Mouse (Mus musculus): ENCODE results near the gene Ddx28. TPM values are rescaled to one million over a fixed set of nuclear protein-coding genes. Genes with fewer than 3 reads are reported as not detected.

The Ddx28 gene
- total RNA-seq (2021): 10 to 100 TPM; 10.1 to 10.3 TPM

GRCm38 (mm10) chr8:106011643-106011986 lies at the start of gene Ddx28:
Gene Ddx28, minus strand, starts transcription at chr8:106011882.
- no peak for DNase-seq (ENCODE audit: low spot score)
- intact Hi-C loops (cut with DNase I): no loop called here

- no peak for DNase-seq (ENCODE audit: low spot score)
- intact Hi-C loops (cut with DNase I): no loop called here
Observed at GRCm38 (mm10) chr8:106060521-106060920, 48.8 kb upstream of the Ddx28 start.

GRCm38 (mm10) chr8:106059613-106060371 lies 48.1 kb upstream of the Ddx28 start:
- peak; percentile 41 for DNase-seq (ENCODE audit: low spot score)
- intact Hi-C loops (cut with DNase I): no loop called here

- intact Hi-C loops (cut with DNase I): no loop called here
- DNase-seq (ENCODE audit: low spot score): peak; percentile 96
Observed at GRCm38 (mm10) chr8:106058731-106059612, 47.3 kb upstream of the Ddx28 start, which contains the start of gene Nfatc3. Gene Nfatc3, plus strand, starts transcription at chr8:106058840.

GRCm38 (mm10) chr8:106056455-106056982 lies 44.8 kb upstream of the Ddx28 start:
- DNase-seq (ENCODE audit: low spot score): no peak
- intact Hi-C loops (cut with DNase I): no loop called here

- no peak for DNase-seq (ENCODE audit: low spot score)
- intact Hi-C loops (cut with DNase I): no loop called here
Observed at GRCm38 (mm10) chr8:106055038-106055437, 43.4 kb upstream of the Ddx28 start.

- intact Hi-C loops (cut with DNase I): no loop called here
- peak; percentile 41 for DNase-seq (ENCODE audit: low spot score)
Observed at GRCm38 (mm10) chr8:106054190-106054811, 42.6 kb upstream of the Ddx28 start.

GRCm38 (mm10) chr8:106052510-106053089 lies 40.9 kb upstream of the Ddx28 start:
- intact Hi-C loops (cut with DNase I): no loop called here
- DNase-seq (ENCODE audit: low spot score): no peak

GRCm38 (mm10) chr8:106051068-106051467 lies 39.4 kb upstream of the Ddx28 start:
- intact Hi-C loops (cut with DNase I): no loop called here
- DNase-seq (ENCODE audit: low spot score): no peak

- intact Hi-C loops (cut with DNase I): no loop called here
- DNase-seq (ENCODE audit: low spot score): no peak
Observed at GRCm38 (mm10) chr8:106049840-106050239, 38.2 kb upstream of the Ddx28 start.

- DNase-seq (ENCODE audit: low spot score): no peak
- intact Hi-C loops (cut with DNase I): no loop called here
Observed at GRCm38 (mm10) chr8:106047854-106048630, 36.4 kb upstream of the Ddx28 start.

- intact Hi-C loops (cut with DNase I): no loop called here
- DNase-seq (ENCODE audit: low spot score): no peak
Observed at GRCm38 (mm10) chr8:106046872-106047559, 35.3 kb upstream of the Ddx28 start.

GRCm38 (mm10) chr8:106044151-106044550 lies 32.5 kb upstream of the Ddx28 start:
- peak; percentile 33 for DNase-seq (ENCODE audit: low spot score)
- intact Hi-C loops (cut with DNase I): no loop called here

- intact Hi-C loops (cut with DNase I): no loop called here
- DNase-seq (ENCODE audit: low spot score): no peak
Observed at GRCm38 (mm10) chr8:106043055-106043454, 31.4 kb upstream of the Ddx28 start.

GRCm38 (mm10) chr8:106040218-106040617 lies 28.5 kb upstream of the Ddx28 start:
- DNase-seq (ENCODE audit: low spot score): no peak
- intact Hi-C loops (cut with DNase I): no loop called here

- intact Hi-C loops (cut with DNase I): no loop called here
- no peak for DNase-seq (ENCODE audit: low spot score)
Observed at GRCm38 (mm10) chr8:106039605-106040004, 27.9 kb upstream of the Ddx28 start.

- no peak for DNase-seq (ENCODE audit: low spot score)
- intact Hi-C loops (cut with DNase I): no loop called here
Observed at GRCm38 (mm10) chr8:106038721-106039120, 27.0 kb upstream of the Ddx28 start.

GRCm38 (mm10) chr8:106022483-106022882 lies 10.8 kb upstream of the Ddx28 start:
- intact Hi-C loops (cut with DNase I): loop anchor here (1.0 to 5.0 kb wide), 3 partner anchors 31 to 310 kb away; partner anchors contain the start of gene Dus2
- DNase-seq (ENCODE audit: low spot score): peak; percentile 13

GRCm38 (mm10) chr8:106018039-106018438 lies 6.4 kb upstream of the Ddx28 start:
- intact Hi-C loops (cut with DNase I): no loop called here
- no peak for DNase-seq (ENCODE audit: low spot score)

Data from heart, postnatal 25 days (tissue).